Comparison of ENCODE assay signal across 19 mouse cellular contexts in genomic region chr9:14544034-14544757, GRCm38 (mm10). TPM values are rescaled to one million over a fixed set of nuclear protein-coding genes. Genes with fewer than 3 reads are reported as not detected.
DNase-seq lines count a peak whose midpoint lies in the region; ATAC-seq and TF ChIP-seq lines count a peak whose summit lies in the region.
"Had no signal": no experiment of that assay in that cellular context is flagged by ENCODE, and none has a peak within 500 bp of the region (broad histone marks: within the 10 kb centered on the region; RNA-seq: fewer than 3 reads in every experiment).

No protein-coding gene starts in this region.

- H3K4me3 ChIP-seq in kidney, embryonic 14.5 days (ENCODE audit: low read length), result no peak overlapping the region
- no peak overlapping the region for H3K4me3 ChIP-seq in limb, embryonic 14.5 days (replicated peaks; ENCODE audit: low read length)
- H3K4me3 ChIP-seq: erythroblast, embryonic 14.5 days; liver, embryonic 13.5 days; megakaryocyte, embryonic 14.5 days; neural tube, embryonic 12.5 days had no signal

- H3K36me3 ChIP-seq in kidney, embryonic 14.5 days (ENCODE audit: control insufficient read depth, insufficient read depth, low read length), result peaks cover 70% of the 10 kb centered on the region
- H3K36me3 ChIP-seq in limb, embryonic 14.5 days (ENCODE audit: control insufficient read depth, insufficient read depth, low read length), result peaks cover 92% of the 10 kb centered on the region

- no peaks in the 10 kb centered on the region for H3K9me3 ChIP-seq in kidney, embryonic 14.5 days (ENCODE audit: control insufficient read depth, low read length)
- H3K9me3 ChIP-seq in limb, embryonic 14.5 days (ENCODE audit: control insufficient read depth, low read length), result no peaks in the 10 kb centered on the region
- H3K9me3 ChIP-seq: liver, embryonic 13.5 days; megakaryocyte, embryonic 14.5 days; neural tube, embryonic 12.5 days had no signal

- 68% methylated on average over 9 of the region's 9 CpGs for WGBS in kidney, embryonic 14.5 days
- WGBS in limb, embryonic 14.5 days, result 66% methylated on average over 9 of the region's 9 CpGs

- no peak for DNase-seq in kidney, adult 9 months
- DNase-seq in ZHBTc4 (ENCODE audit: low read depth, low spot score), result peak; percentile 25
- DNase-seq in limb, embryonic 14.5 days (ENCODE audit: low spot score), result no peak
- peak; percentile 79 for DNase-seq in lung, postnatal 25 days (ENCODE audit: low spot score)
- DNase-seq in left cerebral cortex, adult 11 months (ENCODE audit: low spot score), result no peak
- DNase-seq in thymus, adult 18-20 months, result no peak
- DNase-seq: adrenal gland, postnatal 36 days; cerebellum, adult 9-11 months; embryo, embryonic 11 days; forebrain, postnatal 0 days; gastrocnemius, postnatal 10 days; kidney, adult 18-20 months; layer of hippocampus, adult 9-11 months; liver, embryonic 13.5 days had no signal

- H3K27me3 ChIP-seq in kidney, embryonic 14.5 days (ENCODE audit: control insufficient read depth, insufficient read depth, low read length), result no peaks in the 10 kb centered on the region
- no peaks in the 10 kb centered on the region for H3K27me3 ChIP-seq in limb, embryonic 14.5 days (ENCODE audit: control insufficient read depth, insufficient read depth, low read length)
- H3K27me3 ChIP-seq: liver, embryonic 13.5 days; neural tube, embryonic 12.5 days had no signal

- H3K27ac ChIP-seq in kidney, embryonic 14.5 days (ENCODE audit: low read depth, low read length), result no peak overlapping the region
- H3K27ac ChIP-seq in limb, embryonic 14.5 days (replicated peaks; ENCODE audit: low read depth, low read length), result no peak overlapping the region
- H3K27ac ChIP-seq: hindbrain, postnatal 0 days; liver, embryonic 13.5 days; neural tube, embryonic 12.5 days had no signal

- no peak for TF ChIP-seq POLR2A in limb, embryonic 14.5 days (IDR thresholded peaks at IDR 0.05; ENCODE audit: borderline replicate concordance, extremely low read depth, insufficient read depth, insufficient read length)

- ATAC-seq in kidney, embryonic 14.5 days (ENCODE audit: low FRiP score, low TSS enrichment), result peak; percentile 54; the same call in 1 of the 2 replicates
- peak; percentile 44; the same call in 1 of the 2 replicates for ATAC-seq in limb, embryonic 14.5 days (ENCODE audit: low FRiP score, low read depth)
- ATAC-seq: forebrain, postnatal 0 days; hindbrain, postnatal 0 days had no signal

- H3K9ac ChIP-seq in kidney, embryonic 14.5 days (ENCODE audit: low read depth, low read length), result no peak overlapping the region
- no peak overlapping the region for H3K9ac ChIP-seq in limb, embryonic 14.5 days (ENCODE audit: low read depth, low read length, severe bottlenecking)
- H3K9ac ChIP-seq: forebrain, postnatal 0 days; liver, embryonic 13.5 days; neural tube, embryonic 12.5 days had no signal

- H3K4me1 ChIP-seq in kidney, embryonic 14.5 days (ENCODE audit: control insufficient read depth, insufficient read depth, low read length), result no peaks in the 10 kb centered on the region
- no peaks in the 10 kb centered on the region for H3K4me1 ChIP-seq in limb, embryonic 14.5 days (ENCODE audit: control insufficient read depth, insufficient read depth, low read length)
- H3K4me1 ChIP-seq: liver, embryonic 13.5 days; neural tube, embryonic 12.5 days had no signal

- no peak overlapping the region; the same call in 1 of the 2 replicates for H3K4me2 ChIP-seq in kidney, embryonic 14.5 days (replicated peaks; ENCODE audit: low read depth, low read length)
- H3K4me2 ChIP-seq in limb, embryonic 14.5 days (replicated peaks; ENCODE audit: low read depth, low read length, severe bottlenecking), result no peak overlapping the region
- H3K4me2 ChIP-seq: liver, embryonic 13.5 days; neural tube, embryonic 12.5 days had no signal

RNA-seq across cellular contexts. Expression of gene Cwc15, which starts 43.8 kb away (rescaled TPM):
- polyA plus RNA-seq in kidney, embryonic 14.5 days (2014; fragmentation: Nextera tagmentation; extraction: Ambion mirVana), result 172 and 219 TPM in 2 replicates
- polyA plus RNA-seq in limb, embryonic 14.5 days (2012; rRNA removed), result 41.8 and 94.6 TPM in 2 replicates
- polyA plus RNA-seq in limb, embryonic 14.5 days (2014; fragmentation: Nextera tagmentation; extraction: Ambion mirVana), result 138 and 146 TPM in 2 replicates

RNA-seq across cellular contexts. Expression of gene Kdm4d, which starts 43.9 kb away (rescaled TPM):
- polyA plus RNA-seq in kidney, embryonic 14.5 days (2014; fragmentation: Nextera tagmentation; extraction: Ambion mirVana), result 0.31 TPM in 2 replicates
- polyA plus RNA-seq in limb, embryonic 14.5 days (2012; rRNA removed), result 0.20 and 0.35 TPM in 2 replicates
- polyA plus RNA-seq in limb, embryonic 14.5 days (2014; fragmentation: Nextera tagmentation; extraction: Ambion mirVana), result 0.21 and 0.63 TPM in 2 replicates
- polyA plus RNA-seq: erythroblast, embryonic 14.5 days had no signal

Comparison
In these comparisons a context has a peak if more than half of its experiments do, and no peak if none do; other contexts are left out.
1. DNase-seq: peak in ZHBTc4 (single experiment) and lung, postnatal 25 days (single experiment); none in kidney, adult 9 months (single experiment), limb, embryonic 14.5 days (single experiment), left cerebral cortex, adult 11 months (single experiment) and thymus, adult 18-20 months (0 of 2).